Mouse (Mus musculus) forebrain, embryonic 11.5 days (tissue): ENCODE measurements at regions not wholly inside any gene's neighbourhood (a gene's known extent, or its start where the extent isn't known, plus 50 kb on each side); places are given as distances from the start of the nearest gene placed in this dataset.

Experiments used
- ATAC-seq: fragments of 200-750 bp; cut with Nextera tagmentation; replicated peaks from 2 replicates; pipeline ENCODE4 v1.8.0; 2017; ENCODE audit warnings: moderate TSS enrichment; ENCODE audit not compliant: low FRiP score
- DNase-seq: peaks from one replicate; pipeline ENCODE4 v3.0.0-alpha.2; 2017; ENCODE audit warnings: low spot score
- H3K27ac ChIP-seq: fragments of 300-500 bp; sonication (generic); 2 replicates; pipeline ENCODE4 v1.5.1; 2014; ENCODE audit warnings: low read depth, low read length
- H3K27me3 ChIP-seq: fragments of 300-500 bp; sonication (generic); 2 replicates; pipeline ENCODE4 v1.6.1; 2014; ENCODE audit warnings: mild to moderate bottlenecking, low read length, mixed read lengths; ENCODE audit not compliant: control insufficient read depth, insufficient read depth
- H3K36me3 ChIP-seq: fragments of 300-500 bp; sonication (generic); 2 replicates; pipeline ENCODE4 v1.6.1; 2014; ENCODE audit warnings: mild to moderate bottlenecking, low read length, moderate library complexity, mixed read lengths; ENCODE audit not compliant: control insufficient read depth, insufficient read depth
- H3K4me1 ChIP-seq: fragments of 300-500 bp; sonication (generic); replicated peaks from 2 replicates; pipeline ENCODE4 v1.6.1; 2014; ENCODE audit warnings: low read length, mixed read lengths; ENCODE audit not compliant: control insufficient read depth, insufficient read depth
- H3K4me2 ChIP-seq: fragments of 300-500 bp; sonication (generic); 2 replicates; pipeline ENCODE4 v1.6.1; 2014; ENCODE audit warnings: low read depth, mild to moderate bottlenecking, low read length, moderate library complexity, mixed read lengths; ENCODE audit not compliant: severe bottlenecking
- H3K4me3 ChIP-seq: fragments of 300-500 bp; sonication (generic); 2 replicates; pipeline ENCODE4 v1.5.1; 2014; ENCODE audit warnings: low read depth, low read length
- H3K9ac ChIP-seq: fragments of 300-500 bp; sonication (generic); 2 replicates; pipeline ENCODE4 v1.6.1; 2014; ENCODE audit warnings: low read length
- H3K9me3 ChIP-seq: fragments of 300-500 bp; sonication (generic); 2 replicates; pipeline ENCODE4 v1.6.1; 2016; ENCODE audit warnings: low read length, mixed read lengths; ENCODE audit not compliant: control insufficient read depth
- WGBS: fragments of 180-500 bp; shearing (Covaris S2); extraction: QIAGEN DNeasy Blood & Tissue Kit; methylation state at CpG from one replicate; pipeline ENCODE4 v1.1.7; 2014; 5-methylcytosine and 5-hydroxymethylcytosine counted together

- Histone ChIP-seq H3K9me3 (no peaks in the 10 kb centered on the region), H3K9ac (no peak overlapping the region), H3K4me3 (no peak overlapping the region), H3K4me2 (no peak overlapping the region), H3K27ac (no peak overlapping the region), H3K36me3 (no peaks in the 10 kb centered on the region), H3K27me3 (no peaks in the 10 kb centered on the region), H3K4me1 (no peaks in the 10 kb centered on the region)
- no peak for DNase-seq
- no peak for ATAC-seq
- WGBS = 87% methylated on average over 4 of the region's 4 CpGs
Measured at GRCm38 (mm10) chr4:137148756-137149155, 100.2 kb upstream of the Zbtb40 start.

DNA sequence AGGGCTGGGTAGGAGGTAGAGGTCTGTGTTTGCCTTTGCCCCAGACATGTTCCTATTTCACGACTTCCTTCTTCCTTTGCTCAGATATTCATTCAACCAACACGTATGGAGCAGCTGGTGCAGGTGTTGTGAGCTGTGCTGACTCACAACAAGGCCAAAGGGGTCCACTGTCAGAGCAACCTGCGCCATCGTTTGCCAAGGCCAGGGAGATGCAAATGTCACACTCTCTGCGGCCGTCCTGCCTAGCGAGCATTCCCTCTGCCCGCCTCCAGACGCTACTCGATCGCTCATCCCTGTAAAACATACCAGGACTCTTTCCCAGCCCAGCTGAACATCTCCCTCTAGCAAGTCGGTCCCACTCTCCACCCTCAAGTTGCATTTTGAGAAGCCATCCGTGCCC is 99.2 kb upstream of the Zbtb40 start:
- H3K36me3 ChIP-seq = no peaks in the 10 kb centered on the region
- H3K9me3 ChIP-seq = no peaks in the 10 kb centered on the region
- DNase-seq (no peak), ATAC-seq (no peak)
- H3K27me3 ChIP-seq = no peaks in the 10 kb centered on the region
- H3K27ac ChIP-seq = no peak overlapping the region
- H3K4me3 ChIP-seq = no peak overlapping the region
- no peaks in the 10 kb centered on the region for H3K4me1 ChIP-seq
- WGBS = 76% methylated on average over 13 of the region's 13 CpGs
- no peak overlapping the region for H3K4me2 ChIP-seq
- H3K9ac ChIP-seq = no peak overlapping the region

DNA sequence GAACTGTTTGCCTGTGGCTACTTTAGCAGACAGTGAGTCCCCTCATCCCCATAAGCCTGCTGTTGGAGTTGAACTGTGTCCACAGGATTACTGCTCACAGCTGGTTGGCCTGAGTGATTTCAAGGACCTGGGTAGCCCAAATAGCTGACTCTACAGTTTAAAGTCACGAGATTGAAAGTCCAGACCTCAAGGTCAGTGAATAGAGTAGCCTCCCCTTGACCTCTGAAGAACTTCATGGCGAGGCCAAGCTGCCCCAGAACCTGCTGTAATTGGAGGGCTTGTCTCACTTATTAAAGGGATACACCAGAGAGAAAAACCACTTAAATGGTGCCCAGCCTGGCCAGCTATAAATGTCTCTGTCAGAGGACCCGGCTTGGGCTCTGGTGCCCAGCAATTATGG is 97.7 kb upstream of the Zbtb40 start:
- no peak overlapping the region for H3K4me2 ChIP-seq
- H3K9me3 ChIP-seq = no peaks in the 10 kb centered on the region
- H3K27ac ChIP-seq = no peak overlapping the region
- H3K4me3 ChIP-seq = no peak overlapping the region
- no peak for DNase-seq
- peaks cover 3% of the 10 kb centered on the region; the same call in 1 of the 2 replicates for H3K4me1 ChIP-seq
- H3K9ac ChIP-seq = no peak overlapping the region
- WGBS = 72% methylated on average over 3 of the region's 3 CpGs
- H3K36me3 ChIP-seq = no peaks in the 10 kb centered on the region
- H3K27me3 ChIP-seq = no peaks in the 10 kb centered on the region
- ATAC-seq = no peak

DNA sequence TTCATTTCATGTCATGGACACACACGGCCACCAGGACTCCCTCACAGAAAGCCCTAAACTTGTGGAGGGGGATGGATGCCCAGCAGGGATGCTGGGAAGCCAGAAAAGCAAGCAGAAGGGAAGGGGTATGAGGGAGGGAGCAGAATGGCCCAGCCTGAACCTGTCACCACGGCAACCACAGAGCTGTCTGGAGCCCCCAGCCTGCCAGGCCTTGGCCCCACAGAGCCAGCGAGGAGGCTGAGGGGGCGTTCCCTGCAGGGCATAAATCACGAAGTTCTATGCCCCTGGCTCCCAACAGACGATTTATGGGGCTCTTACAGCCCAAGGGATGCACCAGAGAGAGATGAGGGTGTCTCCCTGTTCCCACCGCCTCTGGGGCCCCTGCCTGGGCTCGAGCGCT is 93.7 kb upstream of the Zbtb40 start:
- H3K27ac ChIP-seq = no peak overlapping the region
- H3K27me3 ChIP-seq = no peaks in the 10 kb centered on the region
- WGBS = 46% methylated on average over 9 of the region's 9 CpGs
- no peak overlapping the region for H3K4me3 ChIP-seq
- ATAC-seq = no peak
- no peaks in the 10 kb centered on the region for H3K9me3 ChIP-seq
- H3K4me1 ChIP-seq = peaks cover 3% of the 10 kb centered on the region; the same call in 1 of the 2 replicates
- H3K9ac ChIP-seq = no peak overlapping the region
- H3K4me2 ChIP-seq = no peak overlapping the region
- no peak for DNase-seq
- H3K36me3 ChIP-seq = no peaks in the 10 kb centered on the region

GRCm38 (mm10) chr4:137139051-137139705 is 90.6 kb upstream of the Zbtb40 start:
- Histone ChIP-seq H3K4me3 (no peak overlapping the region), H3K27ac (no peak overlapping the region), H3K4me1 (peaks cover 3% of the 10 kb centered on the region; the same call in 1 of the 2 replicates), H3K27me3 (no peaks in the 10 kb centered on the region), H3K9ac (no peak overlapping the region), H3K36me3 (no peaks in the 10 kb centered on the region), H3K9me3 (no peaks in the 10 kb centered on the region), H3K4me2 (no peak overlapping the region)
- WGBS = 81% methylated on average over 17 of the region's 17 CpGs
- no peak for ATAC-seq
- DNase-seq = no peak

GRCm38 (mm10) chr4:137138127-137138526 is 89.5 kb upstream of the Zbtb40 start:
- ATAC-seq (no peak), DNase-seq (no peak)
- peaks cover 3% of the 10 kb centered on the region; the same call in 1 of the 2 replicates for H3K4me1 ChIP-seq
- H3K4me3 ChIP-seq = no peak overlapping the region
- H3K9ac ChIP-seq = no peak overlapping the region
- no peaks in the 10 kb centered on the region for H3K27me3 ChIP-seq
- no peak overlapping the region for H3K4me2 ChIP-seq
- H3K27ac ChIP-seq = no peak overlapping the region
- H3K36me3 ChIP-seq = no peaks in the 10 kb centered on the region
- 79% methylated on average over 6 of the region's 6 CpGs for WGBS
- no peaks in the 10 kb centered on the region for H3K9me3 ChIP-seq

DNA sequence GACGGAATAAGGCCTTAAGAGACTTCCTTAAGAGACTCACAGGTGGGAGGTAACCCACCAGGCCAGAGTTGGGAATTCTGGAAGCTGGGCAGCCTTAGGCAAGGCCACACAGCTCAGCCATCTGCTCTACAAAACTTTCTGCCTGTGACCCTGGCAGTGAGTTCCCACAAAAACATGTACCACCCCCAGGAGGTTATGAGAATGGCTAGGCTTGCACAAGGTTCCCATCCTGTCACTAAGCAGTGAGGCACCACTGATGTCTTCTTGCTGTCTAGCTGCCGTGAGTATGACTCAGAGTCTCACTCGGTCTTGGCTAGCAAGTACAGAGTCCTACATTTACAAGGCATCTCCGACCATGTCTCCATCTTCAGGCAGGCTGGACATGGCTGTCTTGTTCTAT is 87.7 kb upstream of the Zbtb40 start:
- H3K9ac ChIP-seq = no peak overlapping the region
- H3K27ac ChIP-seq = no peak overlapping the region
- ATAC-seq (no peak), DNase-seq (no peak)
- no peaks in the 10 kb centered on the region for H3K36me3 ChIP-seq
- WGBS = 86% methylated on average over 4 of the region's 4 CpGs
- H3K4me3 ChIP-seq = no peak overlapping the region
- no peaks in the 10 kb centered on the region for H3K9me3 ChIP-seq
- no peaks in the 10 kb centered on the region for H3K4me1 ChIP-seq
- H3K27me3 ChIP-seq = no peaks in the 10 kb centered on the region
- no peak overlapping the region for H3K4me2 ChIP-seq

- WGBS = 87% methylated on average over 8 of the region's 8 CpGs
- Histone ChIP-seq H3K36me3 (no peaks in the 10 kb centered on the region), H3K4me1 (no peaks in the 10 kb centered on the region)
Measured at GRCm38 (mm10) chr4:137135792-137136191, 87.2 kb upstream of the Zbtb40 start.

DNA sequence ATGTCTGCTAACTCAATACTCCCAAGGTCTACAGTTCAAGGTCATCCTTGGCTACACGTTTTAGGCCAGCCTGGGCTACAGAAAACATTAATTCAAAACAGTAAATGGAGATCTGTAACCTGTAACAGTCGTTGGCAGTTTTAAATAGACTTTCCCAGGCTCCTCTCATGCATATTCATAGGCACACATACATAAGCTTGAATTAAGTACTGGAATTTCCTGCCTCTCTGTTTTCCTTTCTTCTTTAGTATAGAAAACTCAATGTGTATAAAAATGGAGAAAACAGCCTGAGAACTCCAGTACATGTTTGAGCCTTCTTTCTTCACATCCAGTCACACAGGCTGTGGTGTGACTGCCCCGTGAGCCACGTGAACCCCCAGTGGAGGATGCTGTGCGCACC is 86.0 kb upstream of the Zbtb40 start:
- H3K27me3 ChIP-seq = no peaks in the 10 kb centered on the region
- no peak overlapping the region for H3K27ac ChIP-seq

More at GRCm38 (mm10) chr4:137135792-137136191, 87.2 kb upstream of the Zbtb40 start:
- ATAC-seq (no peak), DNase-seq (no peak)
- H3K27me3 ChIP-seq = no peaks in the 10 kb centered on the region
- H3K4me3 ChIP-seq = no peak overlapping the region
- H3K4me2 ChIP-seq = no peak overlapping the region
- no peak overlapping the region for H3K9ac ChIP-seq
- H3K27ac ChIP-seq = no peak overlapping the region
- H3K9me3 ChIP-seq = no peaks in the 10 kb centered on the region

More for the DNA sequence above, 86.0 kb upstream of the Zbtb40 start:
- no peak overlapping the region for H3K9ac ChIP-seq
- no peak overlapping the region for H3K4me2 ChIP-seq
- ATAC-seq (no peak), DNase-seq (no peak)
- 50% methylated on average over 5 of the region's 5 CpGs for WGBS
- no peak overlapping the region for H3K4me3 ChIP-seq
- H3K4me1 ChIP-seq = no peaks in the 10 kb centered on the region
- no peaks in the 10 kb centered on the region for H3K36me3 ChIP-seq
- H3K9me3 ChIP-seq = no peaks in the 10 kb centered on the region
